Mouse (Mus musculus): ENCODE measurements at regions not wholly inside any gene's neighbourhood (a gene's known extent, or its start where the extent isn't known, plus 50 kb on each side); places are given as distances from the start of the nearest gene placed in this dataset.

- TF ChIP-seq EP300 (IDR thresholded peaks at IDR 0.05; ENCODE audit: low read depth) = no peak
- TF ChIP-seq CTCF (IDR thresholded peaks at IDR 0.05; ENCODE audit: low read depth) = no peak
These were observed 420.7 kb downstream of the Pdcd6ip start for GRCm38 (mm10) chr9:113287397-113287796.

Measured in liver, postnatal 0 days (tissue).